Mouse (Mus musculus) CH12.LX (cell line): ENCODE data around the gene Klc4.

Source experiments
- BHLHE40 ChIP-seq: IDR thresholded peaks from 2 replicates; pipeline ENCODE4 v1.6.1; 2011; ENCODE audit warnings: mild to moderate bottlenecking, low read depth, low read length, improper control_type of control experiment
- CHD1 ChIP-seq: IDR thresholded peaks from 2 replicates; pipeline ENCODE4 v1.6.1; 2012; ENCODE audit warnings: low read depth, low read length, improper control_type of control experiment, inconsistent platforms
- CTCF ChIP-seq, 2 experiments: IDR thresholded peaks in 1 of 2; conservative IDR thresholded peaks in 1 of 2; 2 replicates each; pipeline ENCODE4 v1.5.1; 2011 to 2012; ENCODE audit warnings: low read depth in 2 of 2, low read length in 2 of 2, improper control_type of control experiment in 1 of 2, inconsistent platforms in 1 of 2, mild to moderate bottlenecking in 1 of 2, moderate library complexity in 1 of 2
- EP300 ChIP-seq: IDR thresholded peaks from 2 replicates; pipeline ENCODE4 v1.6.1; 2011; ENCODE audit warnings: low read length, improper control_type of control experiment
- HCFC1 ChIP-seq: IDR thresholded peaks from 2 replicates; pipeline ENCODE4 v1.6.1; 2012; ENCODE audit warnings: low read depth, mild to moderate bottlenecking, inconsistent platforms, low read length, improper control_type of control experiment
- POLR2A ChIP-seq: IDR thresholded peaks from 2 replicates; pipeline ENCODE4 v1.6.1; 2011; ENCODE audit warnings: low read depth, mild to moderate bottlenecking, improper control_type of control experiment, low read length
- POLR2AphosphoS2 ChIP-seq: IDR thresholded peaks from 2 replicates; pipeline ENCODE4 v1.6.1; 2011; ENCODE audit warnings: low read depth, low read length, improper control_type of control experiment
- ZKSCAN1 ChIP-seq: IDR thresholded peaks from 2 replicates; pipeline ENCODE4 v1.6.1; 2012; ENCODE audit warnings: low read depth, inconsistent platforms, low read length, improper control_type of control experiment, borderline replicate concordance

DNA sequence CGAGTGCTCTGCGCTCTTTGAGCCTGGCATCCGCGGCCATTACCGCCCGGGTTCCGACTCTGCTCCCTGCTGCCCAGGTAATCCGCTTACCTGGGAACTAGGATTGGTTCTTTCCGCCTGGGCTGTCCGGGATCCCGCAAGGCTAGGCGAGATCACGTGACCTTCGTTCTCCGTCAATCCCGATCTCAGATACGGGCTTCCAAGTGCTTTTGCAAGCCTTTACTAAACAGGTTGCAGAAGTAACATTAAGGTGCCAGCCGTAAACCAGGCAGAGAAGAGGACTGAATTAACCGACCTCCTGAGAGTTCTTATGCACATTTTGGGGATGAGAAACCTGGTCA is 470 bp upstream of the Klc4 start:
- no peak for TF ChIP-seq CTCF (conservative IDR thresholded peaks at IDR 0.05 in 1 of 2, IDR thresholded peaks at IDR 0.05 in 1 of 2; ENCODE audit: low read depth in 2 of 2, low read length in 2 of 2)
- no peak for TF ChIP-seq ZKSCAN1
- no peak for TF ChIP-seq HCFC1
- no peak for TF ChIP-seq CHD1
- no peak for TF ChIP-seq EP300
- TF ChIP-seq POLR2A = no peak
- peak; percentile 76 for TF ChIP-seq BHLHE40
- TF ChIP-seq POLR2AphosphoS2 = peak; percentile 8; the same call in 1 of the 2 replicates
